Mouse (Mus musculus) kidney, adult 18-20 months (tissue): ENCODE measurements around the gene Gstt3.

Experiments used
- DNase-seq: peaks from one replicate; pipeline ENCODE4 v3.0.0; 2021

Gene Gstt3

GRCm38 (mm10) chr10:75780769-75781578 lies at the start of gene Gstt3, which contains the start of gene Gm20441:
TSS of gene Gstt3 (minus strand) at chr10:75781414.
TSS of gene Gm20441 (minus strand) at chr10:75780954.
- DNase-seq, result peak; percentile 88

GRCm38 (mm10) chr10:75830275-75830670 lies 49.1 kb upstream of the Gstt3 start:
- no peak for DNase-seq

- DNase-seq, result no peak
Observed at GRCm38 (mm10) chr10:75829529-75830274, 48.5 kb upstream of the Gstt3 start.

- peak; percentile 75 for DNase-seq
Observed at GRCm38 (mm10) chr10:75828500-75828931, 47.3 kb upstream of the Gstt3 start.

- DNase-seq, result peak; percentile 78
Observed at GRCm38 (mm10) chr10:75827668-75828360, 46.6 kb upstream of the Gstt3 start.

- no peak for DNase-seq
Observed at GRCm38 (mm10) chr10:75824530-75824929, 43.3 kb upstream of the Gstt3 start.

GRCm38 (mm10) chr10:75823782-75824181 lies 42.6 kb upstream of the Gstt3 start:
- no peak for DNase-seq

- DNase-seq, result no peak
Observed at GRCm38 (mm10) chr10:75822443-75822842, 41.2 kb upstream of the Gstt3 start, which contains the start of gene Gstt4. TSS of gene Gstt4 (minus strand) at chr10:75822543.

GRCm38 (mm10) chr10:75819882-75820281 lies 38.7 kb upstream of the Gstt3 start:
- DNase-seq, result no peak

- DNase-seq, result no peak
Observed at GRCm38 (mm10) chr10:75818641-75819040, 37.4 kb upstream of the Gstt3 start.

GRCm38 (mm10) chr10:75804217-75804616 lies 23.0 kb upstream of the Gstt3 start:
- DNase-seq, result no peak

GRCm38 (mm10) chr10:75798176-75798696 lies 17.0 kb upstream of the Gstt3 start, which contains the start of gene Gstt1:
TSS of gene Gstt1 (minus strand) at chr10:75798584.
- DNase-seq, result peak; percentile 81

- peak; percentile 69 for DNase-seq
Observed at GRCm38 (mm10) chr10:75797619-75798175, 16.5 kb upstream of the Gstt3 start.

GRCm38 (mm10) chr10:75796731-75797516 lies 15.7 kb upstream of the Gstt3 start:
- DNase-seq, result peak; percentile 37

GRCm38 (mm10) chr10:75794880-75795279 lies 13.7 kb upstream of the Gstt3 start:
- peak; percentile 71 for DNase-seq

GRCm38 (mm10) chr10:75790773-75791172 lies 9.6 kb upstream of the Gstt3 start:
- DNase-seq, result no peak

- peak; percentile 71 for DNase-seq
Observed at GRCm38 (mm10) chr10:75789841-75790240, 8.6 kb upstream of the Gstt3 start.

- DNase-seq, result no peak
Observed at GRCm38 (mm10) chr10:75789081-75789735, 8.0 kb upstream of the Gstt3 start.

GRCm38 (mm10) chr10:75788277-75788676 lies 7.1 kb upstream of the Gstt3 start:
- no peak for DNase-seq

GRCm38 (mm10) chr10:75785442-75785841 lies 4.2 kb upstream of the Gstt3 start:
- DNase-seq, result no peak
